Mouse (Mus musculus): ENCODE measurements around the gene H2-M10.6. TPM values are rescaled to one million over a fixed set of nuclear protein-coding genes. Genes with fewer than 3 reads are reported as not detected.
A peak's percentile ranks its signal among the peaks of the same experiment; 100 is the strongest.

H2-M10.6 gene
- total RNA-seq, 1 experiment from 2014 or later = not detected

DNA sequence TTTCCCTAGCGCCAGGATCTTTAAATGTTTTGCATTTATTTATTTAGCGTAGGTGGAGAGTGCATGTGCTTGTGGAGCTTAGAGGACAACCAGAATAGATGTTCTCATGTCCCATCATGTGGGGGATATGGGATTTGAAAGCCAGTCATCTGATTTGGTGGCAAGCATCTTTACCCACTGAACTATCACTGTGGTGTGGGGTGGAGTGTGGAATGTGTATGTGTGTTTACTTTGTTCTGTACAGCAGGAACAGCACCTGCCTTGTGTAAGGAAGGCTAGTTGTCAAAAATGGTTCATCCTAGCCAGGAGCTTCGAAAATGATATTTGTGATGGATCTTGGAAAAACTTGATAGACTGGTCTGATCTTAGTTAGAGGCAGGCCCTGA lies 24.4 kb downstream of the H2-M10.6 start:
- peak in 1 of 2 experiments; percentile 2; a peak in 1 of 4 replicates for ATAC-seq (replicated peaks in 1 of 2; ENCODE audit: insufficient read depth in 1 of 2, low FRiP score in 2 of 2, low TSS enrichment in 1 of 2, low read depth in 1 of 2, poor library complexity in 2 of 2, severe bottlenecking in 2 of 2)

DNA sequence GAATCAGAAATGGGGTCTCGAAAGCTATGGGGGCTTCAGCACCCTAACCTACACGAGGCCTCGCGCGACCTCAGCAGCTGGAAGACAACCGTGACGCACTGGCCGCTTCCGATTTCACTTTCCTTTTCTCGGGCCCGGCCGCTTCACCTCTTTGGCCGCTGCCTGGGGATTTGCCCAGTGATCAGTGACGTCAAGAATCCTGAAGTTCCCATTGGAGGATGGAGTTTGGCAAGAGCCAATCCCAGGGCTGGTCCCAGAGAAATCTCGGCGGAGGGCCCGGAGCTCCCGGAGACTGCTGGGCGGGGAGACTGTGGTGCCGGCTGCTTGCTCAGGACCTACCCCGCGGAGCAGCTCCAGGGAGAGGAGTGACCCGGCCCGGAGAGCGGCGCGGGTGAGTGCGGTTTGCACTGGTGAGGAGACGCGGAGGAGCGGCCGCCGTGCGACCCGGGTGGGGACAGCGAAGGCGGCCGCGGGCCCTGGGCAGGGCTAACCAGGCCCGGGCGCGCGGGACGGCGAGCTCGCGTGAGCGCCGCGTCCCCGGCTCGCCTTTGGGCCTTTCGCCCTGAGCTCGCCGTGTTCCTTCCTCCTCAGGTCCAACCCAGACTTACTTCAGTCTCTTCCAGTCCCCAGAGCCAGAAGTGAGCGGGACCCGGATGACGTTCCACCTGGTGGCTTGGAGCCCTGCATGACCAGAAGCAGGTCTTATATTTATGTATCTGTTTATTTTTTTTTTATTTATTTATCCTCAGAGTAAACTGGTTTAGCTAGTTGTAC lies 25.1 kb downstream of the H2-M10.6 start, which contains the start of gene Trim26:
TSS of gene Trim26 (plus strand) at position 261 of the 774 bp plus-strand sequence.
- peak; percentile 95 to 99 for ATAC-seq (replicated peaks in 1 of 2; ENCODE audit: insufficient read depth in 1 of 2, low FRiP score in 2 of 2, low TSS enrichment in 1 of 2, low read depth in 1 of 2, poor library complexity in 2 of 2, severe bottlenecking in 2 of 2)

DNA sequence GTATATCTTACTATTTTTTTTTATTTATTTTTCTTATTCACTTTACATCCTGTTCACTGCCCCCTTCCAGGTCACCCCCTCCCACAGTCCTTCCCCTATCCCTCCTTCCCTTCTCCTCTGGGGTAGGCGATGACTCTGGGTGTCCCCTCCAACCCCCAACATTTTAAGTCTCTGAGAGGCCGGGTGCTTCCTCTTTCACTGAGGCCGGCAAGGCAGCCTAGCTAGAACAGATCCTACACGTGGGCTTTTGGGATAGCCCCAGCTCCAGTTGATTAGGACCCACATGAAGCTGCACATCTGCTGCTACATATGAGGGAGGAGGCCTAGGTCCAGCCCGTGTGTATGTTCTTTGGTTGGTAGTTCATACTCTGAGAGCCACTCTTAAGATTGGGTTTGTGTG lies 27.0 kb downstream of the H2-M10.6 start:
- no peak for ATAC-seq (replicated peaks in 1 of 2; ENCODE audit: insufficient read depth in 1 of 2, low FRiP score in 2 of 2, low TSS enrichment in 1 of 2, low read depth in 1 of 2, poor library complexity in 2 of 2, severe bottlenecking in 2 of 2)

DNA sequence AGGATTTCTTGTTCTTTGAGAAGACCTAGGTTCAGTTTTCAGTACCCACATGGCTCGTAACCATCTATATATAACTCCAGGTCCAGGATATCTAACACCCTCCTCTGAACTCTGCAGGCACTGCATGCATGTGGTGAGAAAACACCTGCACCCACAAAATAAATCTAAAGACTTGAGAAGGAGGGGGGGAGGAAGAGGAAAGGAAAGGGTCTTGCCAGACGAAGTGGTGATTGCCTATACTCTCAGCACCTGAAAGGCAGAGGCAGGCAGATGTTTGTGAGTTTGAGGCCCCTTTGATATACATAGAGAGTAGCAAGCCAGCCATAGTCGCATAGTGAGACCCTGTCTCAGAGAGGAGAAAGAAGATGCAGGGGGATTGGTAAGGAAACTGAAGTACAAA lies 28.0 kb downstream of the H2-M10.6 start:
- no peak for ATAC-seq (replicated peaks in 1 of 2; ENCODE audit: insufficient read depth in 1 of 2, low FRiP score in 2 of 2, low TSS enrichment in 1 of 2, low read depth in 1 of 2, poor library complexity in 2 of 2, severe bottlenecking in 2 of 2)

DNA sequence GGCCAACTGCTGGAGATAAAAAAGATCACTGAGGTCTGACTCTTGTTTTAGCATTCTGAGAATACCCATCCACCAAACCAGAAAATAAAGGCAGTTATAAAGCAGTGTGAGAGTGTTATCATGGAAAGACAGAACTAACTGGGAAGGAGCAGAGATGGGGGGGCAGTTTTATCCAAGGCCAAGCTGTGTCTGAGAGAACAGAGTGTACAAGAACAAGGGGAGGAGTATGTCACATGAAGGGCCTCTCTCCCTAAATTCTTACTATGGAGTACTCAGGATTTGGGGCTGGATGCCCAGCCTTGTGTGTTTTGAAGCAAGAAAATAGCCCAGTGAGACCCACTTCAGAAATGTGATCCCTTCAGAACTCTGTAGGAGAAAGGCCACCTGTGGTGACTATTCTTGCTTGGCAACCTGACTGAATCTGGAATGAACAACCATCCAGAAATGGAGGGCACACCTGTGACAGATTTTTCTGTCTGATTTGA lies 29.0 kb downstream of the H2-M10.6 start:
- ATAC-seq (replicated peaks in 1 of 2; ENCODE audit: insufficient read depth in 1 of 2, low FRiP score in 2 of 2, low TSS enrichment in 1 of 2, low read depth in 1 of 2, poor library complexity in 2 of 2, severe bottlenecking in 2 of 2) = no peak

DNA sequence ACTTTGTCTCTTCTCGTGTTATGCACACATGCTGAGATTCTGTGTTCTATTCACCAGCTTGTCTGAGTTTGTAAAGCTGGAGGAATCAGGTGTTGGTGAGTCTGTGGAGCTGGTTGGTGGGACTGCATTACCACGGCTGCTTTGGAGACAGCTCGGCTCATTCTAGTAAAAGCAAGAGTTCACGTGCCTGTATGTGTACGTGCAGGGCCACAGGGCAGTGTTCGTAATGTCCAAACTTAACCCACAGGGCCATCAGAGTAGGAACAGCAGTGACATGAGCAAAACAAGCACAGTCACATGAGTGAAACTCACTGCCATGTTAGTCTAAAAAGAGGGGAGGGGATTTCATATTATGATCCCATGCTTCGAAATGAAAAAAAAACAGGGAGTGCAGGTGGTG lies 31.7 kb downstream of the H2-M10.6 start:
- ATAC-seq (replicated peaks in 1 of 2; ENCODE audit: insufficient read depth in 1 of 2, low FRiP score in 2 of 2, low TSS enrichment in 1 of 2, low read depth in 1 of 2, poor library complexity in 2 of 2, severe bottlenecking in 2 of 2) = no peak

DNA sequence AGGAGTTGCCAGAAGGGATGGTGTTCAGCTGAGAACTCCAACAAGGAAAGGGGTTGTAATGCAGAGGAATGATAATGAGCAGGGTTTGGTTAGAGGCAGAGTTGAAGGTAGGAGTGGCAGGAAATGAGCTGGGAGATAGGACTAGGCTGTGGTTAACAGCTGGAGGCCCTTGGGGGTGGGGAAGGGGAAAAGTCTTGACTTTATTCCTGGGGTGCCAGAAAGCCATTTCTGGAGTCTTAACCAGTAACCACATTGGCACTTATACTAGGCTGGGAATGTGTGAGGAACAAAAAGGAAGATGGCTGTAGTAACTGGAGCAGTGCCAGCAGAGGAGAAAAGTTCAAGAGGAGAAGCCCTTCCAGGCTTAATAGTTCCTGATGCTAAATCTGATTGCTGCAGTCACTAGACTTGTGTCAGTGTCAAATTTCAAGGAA lies 32.3 kb downstream of the H2-M10.6 start:
- peak in 1 of 2 experiments; percentile 52; a peak in 2 of 4 replicates for ATAC-seq (replicated peaks in 1 of 2; ENCODE audit: insufficient read depth in 1 of 2, low FRiP score in 2 of 2, low TSS enrichment in 1 of 2, low read depth in 1 of 2, poor library complexity in 2 of 2, severe bottlenecking in 2 of 2)

DNA sequence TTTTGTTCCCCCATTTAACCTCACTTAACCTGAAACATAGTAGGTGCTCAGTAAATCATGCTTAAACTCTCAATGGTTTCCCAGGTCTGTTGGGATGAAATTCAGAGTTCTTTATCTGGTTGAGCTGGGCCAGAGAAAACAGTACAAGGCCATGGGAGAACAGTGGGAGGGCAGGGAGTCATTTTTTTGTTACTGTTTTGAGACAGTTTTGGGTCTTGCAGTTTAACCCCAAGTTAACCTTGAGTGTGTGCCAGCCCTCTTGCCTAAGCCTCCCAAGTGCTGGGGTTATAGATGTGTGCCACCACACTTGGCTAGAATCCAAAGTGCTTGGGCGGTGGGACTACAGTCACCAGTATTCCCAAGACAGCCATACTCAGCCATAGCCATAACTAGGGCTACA lies 32.8 kb downstream of the H2-M10.6 start:
- no peak for ATAC-seq (replicated peaks in 1 of 2; ENCODE audit: insufficient read depth in 1 of 2, low FRiP score in 2 of 2, low TSS enrichment in 1 of 2, low read depth in 1 of 2, poor library complexity in 2 of 2, severe bottlenecking in 2 of 2)

DNA sequence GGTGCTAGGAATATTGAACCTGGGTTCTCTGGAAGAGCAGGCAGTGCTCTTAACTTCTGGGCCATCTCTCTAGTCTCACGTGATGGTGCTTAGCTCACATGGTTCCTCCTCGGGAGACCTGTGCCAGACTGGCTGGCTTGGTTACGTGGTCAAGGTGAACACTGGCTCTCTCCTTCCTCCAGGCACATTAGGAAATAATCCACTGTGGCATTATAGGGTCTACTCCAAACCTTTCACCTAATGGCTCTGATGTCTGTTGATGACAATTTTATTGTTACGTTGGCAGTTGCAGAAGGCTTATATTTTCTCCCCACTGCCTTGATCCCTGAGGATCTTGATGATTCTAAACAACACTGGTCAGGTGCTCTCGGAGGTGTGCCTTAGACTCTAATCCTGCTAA lies 36.9 kb downstream of the H2-M10.6 start:
- no peak for ATAC-seq (replicated peaks in 1 of 2; ENCODE audit: insufficient read depth in 1 of 2, low FRiP score in 2 of 2, low TSS enrichment in 1 of 2, low read depth in 1 of 2, poor library complexity in 2 of 2, severe bottlenecking in 2 of 2)

DNA sequence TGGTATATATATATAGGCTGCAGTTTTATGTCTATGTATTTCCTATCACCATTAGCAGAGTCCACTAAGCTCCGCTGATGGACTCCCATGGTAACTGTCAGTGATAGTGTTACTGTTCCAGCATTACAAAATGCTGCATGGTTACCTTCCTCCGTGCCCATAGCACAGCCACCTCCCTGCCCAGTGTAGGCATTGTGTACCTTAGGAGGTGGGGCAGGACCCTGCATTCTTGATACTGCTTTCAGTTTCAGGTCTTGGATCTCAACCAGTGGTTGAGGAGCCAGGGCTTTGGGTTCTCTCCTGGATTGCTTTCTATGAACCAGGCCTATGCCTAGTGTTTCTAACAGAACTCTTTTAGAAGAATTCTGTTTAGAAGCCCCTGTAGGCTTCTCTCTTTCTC lies 38.0 kb downstream of the H2-M10.6 start:
- ATAC-seq (replicated peaks in 1 of 2; ENCODE audit: insufficient read depth in 1 of 2, low FRiP score in 2 of 2, low TSS enrichment in 1 of 2, low read depth in 1 of 2, poor library complexity in 2 of 2, severe bottlenecking in 2 of 2) = no peak

DNA sequence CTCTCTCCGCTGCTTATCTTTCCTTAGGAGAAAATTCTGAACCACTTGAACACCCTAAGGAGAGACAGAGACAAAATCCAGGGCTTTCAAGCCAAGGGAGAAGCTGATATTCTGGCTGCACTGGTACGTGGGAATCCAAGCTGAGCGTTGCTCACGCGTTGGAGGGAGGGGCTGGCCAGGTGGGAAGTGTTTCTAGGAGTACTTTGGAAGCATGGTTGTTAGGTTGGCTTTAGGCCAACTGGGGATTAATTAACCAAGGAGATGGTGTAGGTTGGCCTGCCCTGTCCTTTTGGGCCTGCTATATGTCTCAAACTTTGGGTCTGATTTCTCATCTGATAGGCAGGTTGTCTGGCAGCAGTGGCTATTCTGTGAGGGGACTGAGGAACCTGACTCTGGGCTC lies 39.2 kb downstream of the H2-M10.6 start:
- no peak for ATAC-seq (replicated peaks in 1 of 2; ENCODE audit: insufficient read depth in 1 of 2, low FRiP score in 2 of 2, low TSS enrichment in 1 of 2, low read depth in 1 of 2, poor library complexity in 2 of 2, severe bottlenecking in 2 of 2)

DNA sequence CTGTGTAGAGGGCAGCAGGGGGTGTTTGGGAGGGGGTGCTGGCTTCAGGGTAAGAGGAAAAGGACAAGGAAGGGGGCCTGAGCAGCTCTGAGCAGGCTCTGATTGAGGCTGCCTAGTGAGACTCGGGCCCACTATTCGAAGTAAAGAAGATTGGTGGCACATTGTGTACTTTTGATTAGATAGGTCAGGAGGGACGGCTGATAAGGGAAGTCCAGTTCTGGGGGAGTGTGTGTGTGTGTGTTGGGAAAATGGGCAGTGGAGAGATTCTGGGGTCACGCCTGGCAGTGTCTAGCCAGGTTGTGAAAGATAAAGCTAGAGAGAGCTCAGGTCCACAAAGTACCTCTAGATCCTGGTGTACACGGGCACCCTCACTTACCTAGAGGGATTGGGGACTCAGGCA lies 39.7 kb downstream of the H2-M10.6 start:
- no peak for ATAC-seq (replicated peaks in 1 of 2; ENCODE audit: insufficient read depth in 1 of 2, low FRiP score in 2 of 2, low TSS enrichment in 1 of 2, low read depth in 1 of 2, poor library complexity in 2 of 2, severe bottlenecking in 2 of 2)

DNA sequence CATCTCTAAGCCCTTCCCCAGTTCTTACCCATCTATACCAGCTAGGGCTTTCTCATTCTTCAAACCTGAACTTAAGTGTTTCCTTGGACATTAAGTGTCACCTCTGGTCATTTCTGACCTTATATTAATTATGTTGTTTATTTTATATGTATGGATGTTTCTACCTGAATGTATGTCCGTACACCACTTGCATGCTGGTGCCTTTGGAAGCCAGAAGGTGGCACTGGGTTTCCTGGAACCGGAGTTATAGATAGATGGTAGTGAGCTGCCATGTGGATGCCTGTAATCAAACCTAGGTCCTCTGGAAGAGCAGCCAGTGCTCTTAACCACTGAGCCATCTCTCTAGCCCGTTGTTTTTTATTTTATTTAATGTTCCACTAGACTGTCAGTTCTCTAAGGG lies 43.5 kb downstream of the H2-M10.6 start:
- ATAC-seq (replicated peaks in 1 of 2; ENCODE audit: insufficient read depth in 1 of 2, low FRiP score in 2 of 2, low TSS enrichment in 1 of 2, low read depth in 1 of 2, poor library complexity in 2 of 2, severe bottlenecking in 2 of 2) = no peak

DNA sequence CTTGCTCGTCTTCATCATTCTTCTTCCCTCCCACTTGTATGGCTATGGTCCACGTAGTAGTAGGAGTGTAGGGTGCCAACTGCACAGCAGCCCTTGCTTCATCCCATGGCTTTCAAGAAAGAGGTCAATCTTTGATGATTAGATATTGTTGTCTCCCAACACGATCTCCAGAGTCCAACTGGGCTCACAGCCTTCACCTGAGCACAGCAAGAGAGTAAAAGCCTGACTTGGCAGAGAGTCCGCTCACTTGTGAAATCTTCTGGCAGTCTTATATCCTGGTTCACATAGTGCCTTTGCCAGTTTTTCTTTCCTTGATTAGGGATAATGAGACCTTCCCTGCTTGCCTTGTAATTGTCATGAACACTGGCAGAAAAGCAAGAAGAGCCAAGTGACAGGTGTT lies 44.3 kb downstream of the H2-M10.6 start:
- ATAC-seq (replicated peaks in 1 of 2; ENCODE audit: insufficient read depth in 1 of 2, low FRiP score in 2 of 2, low TSS enrichment in 1 of 2, low read depth in 1 of 2, poor library complexity in 2 of 2, severe bottlenecking in 2 of 2) = no peak

DNA sequence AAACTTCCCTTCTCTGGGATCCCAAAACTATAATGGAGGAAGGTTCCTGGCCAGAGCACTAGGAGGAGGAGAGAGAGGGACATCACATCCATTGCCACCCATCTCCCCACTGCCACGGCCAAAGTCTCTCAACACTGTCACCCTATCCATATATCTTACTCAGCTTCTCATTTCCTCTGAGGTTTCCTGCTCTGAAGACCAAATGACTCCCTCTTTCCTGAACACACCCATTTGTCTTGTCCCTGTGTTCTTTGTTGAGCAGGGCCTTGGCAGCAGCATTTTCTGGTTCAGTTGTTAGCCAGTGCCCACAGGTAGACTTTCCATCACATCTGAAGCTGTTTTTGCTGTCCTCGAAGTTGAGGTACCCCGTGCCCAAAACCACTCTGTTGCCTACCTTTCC lies 46.2 kb downstream of the H2-M10.6 start:
- no peak for ATAC-seq (replicated peaks in 1 of 2; ENCODE audit: insufficient read depth in 1 of 2, low FRiP score in 2 of 2, low TSS enrichment in 1 of 2, low read depth in 1 of 2, poor library complexity in 2 of 2, severe bottlenecking in 2 of 2)

DNA sequence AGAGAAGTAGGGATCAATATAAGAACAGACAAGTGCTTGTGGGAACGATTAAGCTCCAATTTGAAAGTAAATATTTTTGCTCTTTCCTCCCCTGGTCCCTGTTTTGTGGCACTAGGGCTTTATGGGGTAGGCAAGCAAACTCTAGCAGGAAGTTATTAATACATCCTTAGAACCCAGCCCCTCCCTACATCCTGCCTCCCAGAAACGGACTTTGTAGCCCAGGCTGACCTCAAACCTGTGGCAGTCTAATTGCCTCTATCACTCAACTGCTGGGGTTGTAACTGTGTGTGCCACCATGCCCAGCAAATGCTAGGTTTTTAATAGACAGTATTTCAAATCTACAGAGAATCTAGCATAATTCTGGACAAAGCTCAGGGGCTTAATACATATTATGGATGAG lies 49.7 kb downstream of the H2-M10.6 start:
- no peak for ATAC-seq (replicated peaks in 1 of 2; ENCODE audit: insufficient read depth in 1 of 2, low FRiP score in 2 of 2, low TSS enrichment in 1 of 2, low read depth in 1 of 2, poor library complexity in 2 of 2, severe bottlenecking in 2 of 2)
